Mouse (Mus musculus) lung, embryonic 16.5 days (tissue): ENCODE data around the gene Vav3. TPM values are rescaled to one million over a fixed set of nuclear protein-coding genes. Genes with fewer than 3 reads are reported as not detected.

Experiments used
- ATAC-seq: fragments of 200-750 bp; cut with Nextera tagmentation; 2 replicates; pipeline ENCODE4 v1.8.0; 2017; ENCODE audit warnings: low read depth, mild to moderate bottlenecking, moderate library complexity
- H3K27ac ChIP-seq: fragments of 300-500 bp; sonication (generic); 2 replicates; pipeline ENCODE4 v1.5.1; 2014; ENCODE audit warnings: mild to moderate bottlenecking, control low read depth, low read length
- H3K27me3 ChIP-seq: fragments of 300-500 bp; sonication (generic); 2 replicates; pipeline ENCODE4 v1.6.1; 2014; ENCODE audit warnings: low read depth, low read length, mixed read lengths; ENCODE audit not compliant: control insufficient read depth, insufficient read depth
- H3K36me3 ChIP-seq: fragments of 300-500 bp; sonication (generic); 2 replicates; pipeline ENCODE4 v1.6.1; 2014; ENCODE audit warnings: low read length; ENCODE audit not compliant: control insufficient read depth, insufficient read depth
- H3K4me1 ChIP-seq: fragments of 300-500 bp; sonication (generic); replicated peaks from 2 replicates; pipeline ENCODE4 v1.6.1; 2014; ENCODE audit warnings: low read length, mixed read lengths; ENCODE audit not compliant: control insufficient read depth, insufficient read depth
- H3K4me2 ChIP-seq: fragments of 300-500 bp; sonication (generic); 2 replicates; pipeline ENCODE4 v1.6.1; 2014; ENCODE audit warnings: low read depth, low read length, control low read depth
- H3K4me3 ChIP-seq: fragments of 300-500 bp; sonication (generic); 2 replicates; pipeline ENCODE4 v1.5.1; 2014; ENCODE audit warnings: mild to moderate bottlenecking, low read length, control low read depth
- H3K9ac ChIP-seq: fragments of 300-500 bp; sonication (generic); 2 replicates; pipeline ENCODE4 v1.6.1; 2014; ENCODE audit warnings: low read length, control low read depth
- H3K9me3 ChIP-seq: fragments of 300-500 bp; sonication (generic); 2 replicates; pipeline ENCODE4 v1.6.1; 2016; ENCODE audit warnings: low read length; ENCODE audit not compliant: control insufficient read depth
- WGBS: fragments of 180-500 bp; shearing (Covaris S2); extraction: QIAGEN DNeasy Blood & Tissue Kit; methylation state at CpG from one replicate; pipeline ENCODE4 v1.1.7; 2014; 5-methylcytosine and 5-hydroxymethylcytosine counted together
- polyA plus RNA-seq: library from polyadenylated mRNA; unstranded; fragments of >200 nt; fragmentation: Nextera tagmentation; extraction: Ambion mirVana; gene quantifications from 2 replicates; pipeline ENCODE4 v1.2.1, GENCODE M21; 2015

Vav3 gene
- polyA plus RNA-seq, 1 experiment from 2014 or later, result 6.3 TPM

GRCm38 (mm10) chr3:109496461-109496860 lies 156.0 kb downstream of the Vav3 start:
- no peaks in the 10 kb centered on the region for H3K9me3 ChIP-seq
- no peak overlapping the region for H3K27ac ChIP-seq
- 76% methylated on average over 5 of the region's 5 CpGs for WGBS
- H3K9ac ChIP-seq, result no peak overlapping the region
- no peak overlapping the region for H3K4me3 ChIP-seq
- no peaks in the 10 kb centered on the region for H3K36me3 ChIP-seq
- H3K4me2 ChIP-seq, result no peak overlapping the region
- no peak for ATAC-seq
- H3K27me3 ChIP-seq, result no peaks in the 10 kb centered on the region
- no peaks in the 10 kb centered on the region for H3K4me1 ChIP-seq

- 69% methylated on average over 4 of the region's 4 CpGs for WGBS
- Histone ChIP-seq H3K4me3 (no peak overlapping the region), H3K4me2 (no peak overlapping the region), H3K9ac (no peak overlapping the region), H3K36me3 (no peaks in the 10 kb centered on the region), H3K9me3 (no peaks in the 10 kb centered on the region), H3K27ac (no peak overlapping the region), H3K4me1 (no peaks in the 10 kb centered on the region), H3K27me3 (no peaks in the 10 kb centered on the region)
- ATAC-seq, result no peak
Observed at GRCm38 (mm10) chr3:109497074-109497473, 156.6 kb downstream of the Vav3 start.

- no peaks in the 10 kb centered on the region for H3K27me3 ChIP-seq
- no peak overlapping the region for H3K9ac ChIP-seq
- H3K27ac ChIP-seq, result no peak overlapping the region
- H3K4me2 ChIP-seq, result no peak overlapping the region
- no peaks in the 10 kb centered on the region for H3K36me3 ChIP-seq
- no peaks in the 10 kb centered on the region for H3K4me1 ChIP-seq
- ATAC-seq, result no peak
- no peak overlapping the region for H3K4me3 ChIP-seq
- no peaks in the 10 kb centered on the region for H3K9me3 ChIP-seq
- 85% methylated on average over 1 of the region's 1 CpGs for WGBS
Observed at GRCm38 (mm10) chr3:109499861-109500456, 159.5 kb downstream of the Vav3 start.

- Histone ChIP-seq H3K4me3 (no peak overlapping the region), H3K27ac (no peak overlapping the region), H3K9me3 (no peaks in the 10 kb centered on the region), H3K4me1 (no peaks in the 10 kb centered on the region), H3K9ac (no peak overlapping the region), H3K36me3 (no peaks in the 10 kb centered on the region), H3K27me3 (no peaks in the 10 kb centered on the region), H3K4me2 (no peak overlapping the region)
- ATAC-seq, result no peak
- WGBS, result 34% methylated on average over 1 of the region's 1 CpGs
Observed at GRCm38 (mm10) chr3:109509784-109510183, 169.3 kb downstream of the Vav3 start.

GRCm38 (mm10) chr3:109511849-109512248 lies 171.4 kb downstream of the Vav3 start:
- 88% methylated on average over 1 of the region's 1 CpGs for WGBS
- no peak overlapping the region for H3K4me3 ChIP-seq
- no peak for ATAC-seq
- no peaks in the 10 kb centered on the region for H3K27me3 ChIP-seq
- no peak overlapping the region for H3K27ac ChIP-seq
- H3K9me3 ChIP-seq, result no peaks in the 10 kb centered on the region
- H3K4me1 ChIP-seq, result no peaks in the 10 kb centered on the region
- no peak overlapping the region for H3K4me2 ChIP-seq
- H3K36me3 ChIP-seq, result no peaks in the 10 kb centered on the region
- no peak overlapping the region for H3K9ac ChIP-seq

- Histone ChIP-seq H3K4me1 (no peaks in the 10 kb centered on the region), H3K27me3 (no peaks in the 10 kb centered on the region), H3K9me3 (no peaks in the 10 kb centered on the region), H3K27ac (no peak overlapping the region), H3K36me3 (no peaks in the 10 kb centered on the region), H3K4me3 (no peak overlapping the region), H3K4me2 (no peak overlapping the region), H3K9ac (no peak overlapping the region)
- WGBS, result 79% methylated on average over 3 of the region's 3 CpGs
- ATAC-seq, result no peak
Observed at GRCm38 (mm10) chr3:109515479-109515878, 175.0 kb downstream of the Vav3 start.

GRCm38 (mm10) chr3:109516372-109516771 lies 175.9 kb downstream of the Vav3 start:
- Histone ChIP-seq H3K9me3 (no peaks in the 10 kb centered on the region), H3K4me3 (no peak overlapping the region), H3K9ac (no peak overlapping the region), H3K27me3 (no peaks in the 10 kb centered on the region), H3K4me1 (no peaks in the 10 kb centered on the region), H3K27ac (no peak overlapping the region), H3K36me3 (no peaks in the 10 kb centered on the region), H3K4me2 (no peak overlapping the region)
- 92% methylated on average over 10 of the region's 10 CpGs for WGBS
- ATAC-seq, result no peak

- no peak for ATAC-seq
- no peaks in the 10 kb centered on the region for H3K9me3 ChIP-seq
- H3K4me1 ChIP-seq, result no peaks in the 10 kb centered on the region
- no peak overlapping the region for H3K9ac ChIP-seq
- H3K4me3 ChIP-seq, result no peak overlapping the region
- H3K36me3 ChIP-seq, result no peaks in the 10 kb centered on the region
- no peaks in the 10 kb centered on the region for H3K27me3 ChIP-seq
- WGBS, result 61% methylated on average over 7 of the region's 7 CpGs
- no peak overlapping the region for H3K4me2 ChIP-seq
- no peak overlapping the region for H3K27ac ChIP-seq
Observed at GRCm38 (mm10) chr3:109522115-109522514, 181.7 kb downstream of the Vav3 start.

- ATAC-seq, result no peak
- H3K9ac ChIP-seq, result no peak overlapping the region
- no peaks in the 10 kb centered on the region for H3K9me3 ChIP-seq
- no peak overlapping the region for H3K4me2 ChIP-seq
- WGBS, result 87% methylated on average over 12 of the region's 12 CpGs
- H3K27me3 ChIP-seq, result no peaks in the 10 kb centered on the region
- H3K4me1 ChIP-seq, result no peaks in the 10 kb centered on the region
- H3K27ac ChIP-seq, result no peak overlapping the region
- H3K36me3 ChIP-seq, result no peaks in the 10 kb centered on the region
- no peak overlapping the region for H3K4me3 ChIP-seq
Observed at GRCm38 (mm10) chr3:109525825-109526224, 185.4 kb downstream of the Vav3 start.

GRCm38 (mm10) chr3:109526246-109526645 lies 185.8 kb downstream of the Vav3 start:
- no peak for ATAC-seq
- 4% methylated on average over 4 of the region's 4 CpGs for WGBS
- H3K36me3 ChIP-seq, result no peaks in the 10 kb centered on the region

More at GRCm38 (mm10) chr3:109526246-109526645, 185.8 kb downstream of the Vav3 start:
- no peak overlapping the region for H3K4me2 ChIP-seq
- no peak overlapping the region for H3K9ac ChIP-seq
- no peak overlapping the region for H3K4me3 ChIP-seq
- H3K27me3 ChIP-seq, result no peaks in the 10 kb centered on the region
- H3K27ac ChIP-seq, result no peak overlapping the region
- H3K4me1 ChIP-seq, result no peaks in the 10 kb centered on the region
- no peaks in the 10 kb centered on the region for H3K9me3 ChIP-seq
